Mouse (Mus musculus) liver, adult 2 months (tissue): ENCODE data around the gene Snx1. TPM values are rescaled to one million over a fixed set of nuclear protein-coding genes. Genes with fewer than 3 reads are reported as not detected.

ENCODE experiments used
- DNase-seq: peaks from one replicate; pipeline ENCODE4 v3.0.0-alpha.2; 2011; ENCODE audit warnings: low read depth, low spot score; ENCODE audit errors: extremely low read depth
- H3K27ac ChIP-seq: fragments of 200-500 bp; replicated peaks from 2 replicates; pipeline ENCODE4 v1.5.1; 2012; ENCODE audit warnings: low read depth, mild to moderate bottlenecking, control low read depth, inconsistent platforms, low read length; ENCODE audit not compliant: insufficient read depth
- H3K27me3 ChIP-seq: fragments of 200-500 bp; 2 replicates; pipeline ENCODE4 v1.6.1; 2012; ENCODE audit warnings: mild to moderate bottlenecking, moderate library complexity, low read length, inconsistent platforms; ENCODE audit not compliant: control insufficient read depth, insufficient read depth
- H3K36me3 ChIP-seq: fragments of 200-500 bp; 2 replicates; pipeline ENCODE4 v1.6.1; 2012; ENCODE audit warnings: low read length, inconsistent platforms; ENCODE audit not compliant: control insufficient read depth, insufficient read depth
- H3K4me1 ChIP-seq: fragments of 200-500 bp; 2 replicates; pipeline ENCODE4 v1.6.1; 2011; ENCODE audit warnings: low read length; ENCODE audit not compliant: control insufficient read depth, insufficient read depth
- H3K4me3 ChIP-seq: fragments of 200-500 bp; 2 replicates; pipeline ENCODE4 v1.5.1; 2011; ENCODE audit warnings: low read depth, mild to moderate bottlenecking, control low read depth, low read length, moderate library complexity; ENCODE audit not compliant: insufficient read depth
- H3K79me2 ChIP-seq: fragments of 200-500 bp; 2 replicates; pipeline ENCODE4 v1.6.1; 2012; ENCODE audit warnings: inconsistent platforms, mild to moderate bottlenecking, low read length, moderate library complexity; ENCODE audit not compliant: control insufficient read depth, insufficient read depth
- H3K9ac ChIP-seq: fragments of 200-500 bp; 2 replicates; pipeline ENCODE4 v1.6.1; 2012; ENCODE audit warnings: low read depth, mild to moderate bottlenecking, control low read depth, inconsistent platforms, low read length
- CTCF ChIP-seq: fragments of 200-500 bp; IDR thresholded peaks from 2 replicates; pipeline ENCODE4 v1.5.1; 2011; ENCODE audit warnings: low read depth, low read length, control low read depth
- POLR2A ChIP-seq: fragments of 200-500 bp; IDR thresholded peaks from 2 replicates; pipeline ENCODE4 v1.6.1; 2011; ENCODE audit warnings: low read length, control low read depth; ENCODE audit not compliant: insufficient read depth; ENCODE audit errors: extremely low read depth
- WGBS: fragments of 180-500 bp; shearing (Covaris S2); methylation state at CpG from one replicate; pipeline ENCODE4 v1.1.7; 2018; 5-methylcytosine and 5-hydroxymethylcytosine counted together
- polyA plus RNA-seq: library from polyadenylated mRNA; depleted of rRNA; stranded (reverse); fragments of >200 nt; gene quantifications from 2 replicates; pipeline ENCODE4 v1.2.3, GENCODE M21; 2012; rRNA removed
- total RNA-seq: library from RNA; depleted of rRNA; stranded (reverse); fragments of >200 nt; gene quantifications from 2 replicates; pipeline ENCODE4 v1.2.3, GENCODE M21; 2014; rRNA removed

The Snx1 gene
- total and polyA plus RNA-seq, 2 experiments, result 11.9 to 22.1 TPM

- no peaks in the 10 kb centered on the region for H3K27me3 ChIP-seq
- H3K4me1 ChIP-seq, result no peaks in the 10 kb centered on the region
- whole genome bisulfite sequencing, result 86% methylated on average over 3 of the region's 3 CpGs
- H3K27ac ChIP-seq, result no peak overlapping the region
- H3K79me2 ChIP-seq, result no peaks in the 10 kb centered on the region
- H3K9ac ChIP-seq, result no peak overlapping the region
- peaks cover 4% of the 10 kb centered on the region for H3K36me3 ChIP-seq
- TF ChIP-seq CTCF, result no peak
- TF ChIP-seq POLR2A, result no peak
- H3K4me3 ChIP-seq, result no peak overlapping the region
- DNase-seq, result no peak
Observed at GRCm38 (mm10) chr9:66040801-66041200, 85.6 kb downstream of the Snx1 start.

GRCm38 (mm10) chr9:66039290-66039689 is 87.1 kb downstream of the Snx1 start:
- Histone ChIP-seq H3K27me3 (no peaks in the 10 kb centered on the region), H3K4me1 (no peaks in the 10 kb centered on the region), H3K79me2 (no peaks in the 10 kb centered on the region), H3K36me3 (peaks cover 9% of the 10 kb centered on the region), H3K9ac (no peak overlapping the region), H3K27ac (no peak overlapping the region), H3K4me3 (no peak overlapping the region)
- 97% methylated on average over 4 of the region's 4 CpGs for WGBS
- no peak for DNase-seq
- TF ChIP-seq CTCF (no peak), POLR2A (no peak)

- Histone ChIP-seq H3K27ac (no peak overlapping the region), H3K27me3 (no peaks in the 10 kb centered on the region), H3K9ac (no peak overlapping the region), H3K79me2 (no peaks in the 10 kb centered on the region), H3K4me1 (no peaks in the 10 kb centered on the region), H3K36me3 (peaks cover 13% of the 10 kb centered on the region), H3K4me3 (no peak overlapping the region)
- TF ChIP-seq CTCF, result no peak
- TF ChIP-seq POLR2A, result no peak
- no peak for DNase-seq
- WGBS, result 98% methylated on average over 4 of the region's 4 CpGs
Observed at GRCm38 (mm10) chr9:66038581-66038980, 87.8 kb downstream of the Snx1 start.

Other genes with a start within 250 kb of the Snx1 start
- gene Pclaf, start 236.3 kb downstream of the Snx1 start, total RNA-seq, result 0.28 and 0.94 TPM in 2 replicates
- 0.09 TPM in 1 of 2 replicates, not detected in the other for gene Pclaf, start 236.3 kb downstream of the Snx1 start, polyA plus RNA-seq
- 30.9 and 33.6 TPM in 2 replicates for gene Trip4, start 217.8 kb downstream of the Snx1 start, total RNA-seq
- gene Trip4, start 217.8 kb downstream of the Snx1 start, polyA plus RNA-seq, result 6.4 and 7.2 TPM in 2 replicates
- gene Csnk1g1, start 217.7 kb downstream of the Snx1 start, total RNA-seq, result 5.3 and 5.8 TPM in 2 replicates
- gene Csnk1g1, start 217.7 kb downstream of the Snx1 start, polyA plus RNA-seq, result 0.77 and 1.6 TPM in 2 replicates
- 435 and 458 TPM in 2 replicates for gene Ppib, start 66.4 kb downstream of the Snx1 start, total RNA-seq
- 240 and 247 TPM in 2 replicates for gene Ppib, start 66.4 kb downstream of the Snx1 start, polyA plus RNA-seq
- 0.09 and 0.13 TPM in 2 replicates for gene Snx22, start 56.9 kb downstream of the Snx1 start, total RNA-seq
- gene Snx22, start 56.9 kb downstream of the Snx1 start, polyA plus RNA-seq, result 0.47 and 0.53 TPM in 2 replicates
- gene Ciao2a, start within 50 bp of the Snx1 start, total RNA-seq, result 47.0 and 50.5 TPM in 2 replicates
- 13.6 and 16.4 TPM in 2 replicates for gene Ciao2a, start within 50 bp of the Snx1 start, polyA plus RNA-seq
- gene Dapk2, start 31.6 kb upstream of the Snx1 start, total RNA-seq, result 9.6 and 11.0 TPM in 2 replicates
- 4.3 and 6.2 TPM in 2 replicates for gene Dapk2, start 31.6 kb upstream of the Snx1 start, polyA plus RNA-seq
- 30.9 and 32.0 TPM in 2 replicates for gene Herc1, start 223.9 kb upstream of the Snx1 start, total RNA-seq
- 4.5 and 5.6 TPM in 2 replicates for gene Herc1, start 223.9 kb upstream of the Snx1 start, polyA plus RNA-seq